Mouse (Mus musculus) retina, embryonic 14.5 days (tissue): ENCODE data around the gene Zeb2.
A peak's percentile ranks its signal among the peaks of the same experiment; 100 is the strongest.
"Not testable (repeated sequence)": the region's sequence is repeated elsewhere in the genome, so short reads cannot be mapped to it uniquely, and the experiment has no call there.

Experiments used
- DNase-seq: peaks from one replicate; pipeline ENCODE4 v3.0.0-alpha.2; 2015; ENCODE audit warnings: low spot score

Zeb2 gene

GRCm38 (mm10) chr2:45112021-45112747, 5.0 kb downstream of the Zeb2 start:
- DNase-seq, result no peak

GRCm38 (mm10) chr2:45111571-45111970, 5.6 kb downstream of the Zeb2 start:
- DNase-seq, result not testable (repeated sequence)

GRCm38 (mm10) chr2:45110757-45111411, 6.3 kb downstream of the Zeb2 start:
- peak; percentile 84 for DNase-seq

GRCm38 (mm10) chr2:45109951-45110756, 7.0 kb downstream of the Zeb2 start:
- peak; percentile 65 for DNase-seq

- DNase-seq, result peak; percentile 51
These were observed 7.8 kb downstream of the Zeb2 start for GRCm38 (mm10) chr2:45109161-45109950.

GRCm38 (mm10) chr2:45108521-45109091, 8.6 kb downstream of the Zeb2 start:
- peak; percentile 63 for DNase-seq

GRCm38 (mm10) chr2:45107555-45107954, 9.6 kb downstream of the Zeb2 start:
- no peak for DNase-seq

GRCm38 (mm10) chr2:45105922-45106851, 11.0 kb downstream of the Zeb2 start:
- DNase-seq, result no peak

GRCm38 (mm10) chr2:45105281-45105721, 11.9 kb downstream of the Zeb2 start:
- DNase-seq, result no peak

- DNase-seq, result no peak
These were observed 12.6 kb downstream of the Zeb2 start for GRCm38 (mm10) chr2:45104511-45105055.

GRCm38 (mm10) chr2:45104066-45104465, 13.1 kb downstream of the Zeb2 start:
- no peak for DNase-seq

GRCm38 (mm10) chr2:45103021-45103983, 13.9 kb downstream of the Zeb2 start:
- DNase-seq, result peak; percentile 54

GRCm38 (mm10) chr2:45102191-45102638, 15.0 kb downstream of the Zeb2 start:
- no peak for DNase-seq

- DNase-seq, result no peak
These were observed 15.6 kb downstream of the Zeb2 start for GRCm38 (mm10) chr2:45101586-45101985.

GRCm38 (mm10) chr2:45101040-45101439, 16.2 kb downstream of the Zeb2 start:
- DNase-seq, result no peak

GRCm38 (mm10) chr2:45100628-45101027, 16.6 kb downstream of the Zeb2 start:
- DNase-seq, result no peak

GRCm38 (mm10) chr2:45100017-45100416, 17.2 kb downstream of the Zeb2 start:
- DNase-seq, result no peak

- DNase-seq, result no peak
These were observed 18.1 kb downstream of the Zeb2 start for GRCm38 (mm10) chr2:45099081-45099480.

- DNase-seq, result no peak
These were observed 19.2 kb downstream of the Zeb2 start for GRCm38 (mm10) chr2:45097969-45098368.
